Mouse (Mus musculus): ENCODE measurements at regions not wholly inside any gene's neighbourhood (a gene's known extent, or its start where the extent isn't known, plus 50 kb on each side); places are given as distances from the start of the nearest gene placed in this dataset.

GRCm38 (mm10) chr17:48592457-48592856 lies 137.8 kb downstream of the Unc5cl start:
- H3K4me3 ChIP-seq (replicated peaks; ENCODE audit: low read depth, low read length), result no peak overlapping the region
- no peak overlapping the region for H3K4me2 ChIP-seq (ENCODE audit: low read length)
- H3K36me3 ChIP-seq (ENCODE audit: control insufficient read depth, insufficient read depth, low read length), result no peaks in the 10 kb centered on the region
- H3K9me3 ChIP-seq (ENCODE audit: control insufficient read depth, low read length), result no peaks in the 10 kb centered on the region; the same call in 1 of the 2 replicates
- no peak overlapping the region for H3K27ac ChIP-seq (replicated peaks; ENCODE audit: low read depth, low read length)
- ATAC-seq (ENCODE audit: low FRiP score, low TSS enrichment) (no peak), DNase-seq (no peak)
- H3K27me3 ChIP-seq (ENCODE audit: control insufficient read depth, insufficient read depth, low read length), result no peaks in the 10 kb centered on the region
- 57% methylated on average over 1 of the region's 1 CpGs for WGBS
- no peak overlapping the region for H3K9ac ChIP-seq (replicated peaks; ENCODE audit: low read length)
- H3K4me1 ChIP-seq (ENCODE audit: control insufficient read depth, insufficient read depth, low read length), result no peaks in the 10 kb centered on the region

GRCm38 (mm10) chr17:48595418-48595963 lies 140.8 kb downstream of the Unc5cl start:
- no peaks in the 10 kb centered on the region; the same call in 1 of the 2 replicates for H3K9me3 ChIP-seq (ENCODE audit: control insufficient read depth, low read length)
- H3K27ac ChIP-seq (replicated peaks; ENCODE audit: low read depth, low read length), result no peak overlapping the region
- H3K4me1 ChIP-seq (ENCODE audit: control insufficient read depth, insufficient read depth, low read length), result no peaks in the 10 kb centered on the region
- DNase-seq (no peak), ATAC-seq (ENCODE audit: low FRiP score, low TSS enrichment) (no peak)
- no peak overlapping the region for H3K4me3 ChIP-seq (replicated peaks; ENCODE audit: low read depth, low read length)
- no peaks in the 10 kb centered on the region for H3K27me3 ChIP-seq (ENCODE audit: control insufficient read depth, insufficient read depth, low read length)
- H3K36me3 ChIP-seq (ENCODE audit: control insufficient read depth, insufficient read depth, low read length), result no peaks in the 10 kb centered on the region
- H3K9ac ChIP-seq (replicated peaks; ENCODE audit: low read length), result no peak overlapping the region
- no peak overlapping the region for H3K4me2 ChIP-seq (ENCODE audit: low read length)
- 77% methylated on average over 10 of the region's 10 CpGs for WGBS

GRCm38 (mm10) chr17:48596406-48596805 lies 141.7 kb downstream of the Unc5cl start:
- H3K27me3 ChIP-seq (ENCODE audit: control insufficient read depth, insufficient read depth, low read length), result no peaks in the 10 kb centered on the region

GRCm38 (mm10) chr17:48597301-48597700 lies 142.6 kb downstream of the Unc5cl start:
- H3K9me3 ChIP-seq (ENCODE audit: control insufficient read depth, low read length), result no peaks in the 10 kb centered on the region; the same call in 1 of the 2 replicates
- H3K27ac ChIP-seq (replicated peaks; ENCODE audit: low read depth, low read length), result no peak overlapping the region
- H3K9ac ChIP-seq (replicated peaks; ENCODE audit: low read length), result no peak overlapping the region
- no peaks in the 10 kb centered on the region for H3K4me1 ChIP-seq (ENCODE audit: control insufficient read depth, insufficient read depth, low read length)
- ATAC-seq (ENCODE audit: low FRiP score, low TSS enrichment), result no peak
- H3K4me2 ChIP-seq (ENCODE audit: low read length), result no peak overlapping the region
- no peaks in the 10 kb centered on the region for H3K27me3 ChIP-seq (ENCODE audit: control insufficient read depth, insufficient read depth, low read length)
- WGBS, result 100% methylated on average over 1 of the region's 1 CpGs
- no peak overlapping the region for H3K4me3 ChIP-seq (replicated peaks; ENCODE audit: low read depth, low read length)
- H3K36me3 ChIP-seq (ENCODE audit: control insufficient read depth, insufficient read depth, low read length), result no peaks in the 10 kb centered on the region
- no peak for DNase-seq

More at GRCm38 (mm10) chr17:48596406-48596805, 141.7 kb downstream of the Unc5cl start:
- H3K4me3 ChIP-seq (replicated peaks; ENCODE audit: low read depth, low read length), result no peak overlapping the region
- DNase-seq (no peak), ATAC-seq (ENCODE audit: low FRiP score, low TSS enrichment) (no peak)
- H3K36me3 ChIP-seq (ENCODE audit: control insufficient read depth, insufficient read depth, low read length), result no peaks in the 10 kb centered on the region
- no peak overlapping the region for H3K4me2 ChIP-seq (ENCODE audit: low read length)
- no peaks in the 10 kb centered on the region; the same call in 1 of the 2 replicates for H3K9me3 ChIP-seq (ENCODE audit: control insufficient read depth, low read length)
- H3K27ac ChIP-seq (replicated peaks; ENCODE audit: low read depth, low read length), result no peak overlapping the region
- 82% methylated on average over 3 of the region's 3 CpGs for WGBS
- H3K4me1 ChIP-seq (ENCODE audit: control insufficient read depth, insufficient read depth, low read length), result no peaks in the 10 kb centered on the region
- no peak overlapping the region for H3K9ac ChIP-seq (replicated peaks; ENCODE audit: low read length)

GRCm38 (mm10) chr17:48598471-48599141 lies 143.9 kb downstream of the Unc5cl start:
- 90% methylated on average over 16 of the region's 16 CpGs for WGBS
- DNase-seq, result no peak

GRCm38 (mm10) chr17:48600176-48600575 lies 145.5 kb downstream of the Unc5cl start:
- Histone ChIP-seq H3K36me3 (ENCODE audit: control insufficient read depth, insufficient read depth, low read length) (no peaks in the 10 kb centered on the region), H3K27me3 (ENCODE audit: control insufficient read depth, insufficient read depth, low read length) (no peaks in the 10 kb centered on the region), H3K9ac (replicated peaks; ENCODE audit: low read length) (no peak overlapping the region), H3K4me1 (ENCODE audit: control insufficient read depth, insufficient read depth, low read length) (no peaks in the 10 kb centered on the region), H3K27ac (replicated peaks; ENCODE audit: low read depth, low read length) (no peak overlapping the region), H3K4me2 (ENCODE audit: low read length) (no peak overlapping the region), H3K9me3 (ENCODE audit: control insufficient read depth, low read length) (no peaks in the 10 kb centered on the region), H3K4me3 (replicated peaks; ENCODE audit: low read depth, low read length) (no peak overlapping the region)
- 72% methylated on average over 6 of the region's 6 CpGs for WGBS
- no peak for ATAC-seq (ENCODE audit: low FRiP score, low TSS enrichment)
- no peak for DNase-seq

More at GRCm38 (mm10) chr17:48598471-48599141, 143.9 kb downstream of the Unc5cl start:
- no peaks in the 10 kb centered on the region for H3K36me3 ChIP-seq (ENCODE audit: control insufficient read depth, insufficient read depth, low read length)
- H3K9ac ChIP-seq (replicated peaks; ENCODE audit: low read length), result no peak overlapping the region
- H3K4me1 ChIP-seq (ENCODE audit: control insufficient read depth, insufficient read depth, low read length), result no peaks in the 10 kb centered on the region
- no peak for ATAC-seq (ENCODE audit: low FRiP score, low TSS enrichment)
- H3K4me2 ChIP-seq (ENCODE audit: low read length), result no peak overlapping the region
- H3K27ac ChIP-seq (replicated peaks; ENCODE audit: low read depth, low read length), result no peak overlapping the region
- no peaks in the 10 kb centered on the region; the same call in 1 of the 2 replicates for H3K9me3 ChIP-seq (ENCODE audit: control insufficient read depth, low read length)
- no peak overlapping the region for H3K4me3 ChIP-seq (replicated peaks; ENCODE audit: low read depth, low read length)
- no peaks in the 10 kb centered on the region for H3K27me3 ChIP-seq (ENCODE audit: control insufficient read depth, insufficient read depth, low read length)

- 4% methylated on average over 6 of the region's 6 CpGs for WGBS
- no peak overlapping the region for H3K9ac ChIP-seq (replicated peaks; ENCODE audit: low read length)
- no peak overlapping the region for H3K4me2 ChIP-seq (ENCODE audit: low read length)
- H3K36me3 ChIP-seq (ENCODE audit: control insufficient read depth, insufficient read depth, low read length), result no peaks in the 10 kb centered on the region
- peak; percentile 86 for DNase-seq
- H3K27ac ChIP-seq (replicated peaks; ENCODE audit: low read depth, low read length), result no peak overlapping the region
- no peak overlapping the region for H3K4me3 ChIP-seq (replicated peaks; ENCODE audit: low read depth, low read length)
- no peaks in the 10 kb centered on the region for H3K9me3 ChIP-seq (ENCODE audit: control insufficient read depth, low read length)
- no peaks in the 10 kb centered on the region for H3K27me3 ChIP-seq (ENCODE audit: control insufficient read depth, insufficient read depth, low read length)
- no peaks in the 10 kb centered on the region for H3K4me1 ChIP-seq (ENCODE audit: control insufficient read depth, insufficient read depth, low read length)
- peak; percentile 68; the same call in 1 of the 2 replicates for ATAC-seq (ENCODE audit: low FRiP score, low TSS enrichment)
Observed at GRCm38 (mm10) chr17:48602554-48602953, 147.9 kb downstream of the Unc5cl start.

- no peak overlapping the region for H3K4me2 ChIP-seq (ENCODE audit: low read length)
- H3K27me3 ChIP-seq (ENCODE audit: control insufficient read depth, insufficient read depth, low read length), result no peaks in the 10 kb centered on the region
- no peak for ATAC-seq (ENCODE audit: low FRiP score, low TSS enrichment)
- no peak for DNase-seq
- no peaks in the 10 kb centered on the region for H3K36me3 ChIP-seq (ENCODE audit: control insufficient read depth, insufficient read depth, low read length)
- no peaks in the 10 kb centered on the region for H3K9me3 ChIP-seq (ENCODE audit: control insufficient read depth, low read length)
- H3K4me3 ChIP-seq (replicated peaks; ENCODE audit: low read depth, low read length), result no peak overlapping the region
- whole genome bisulfite sequencing, result 92% methylated on average over 4 of the region's 4 CpGs
- H3K27ac ChIP-seq (replicated peaks; ENCODE audit: low read depth, low read length), result no peak overlapping the region
- no peak overlapping the region for H3K9ac ChIP-seq (replicated peaks; ENCODE audit: low read length)
- H3K4me1 ChIP-seq (ENCODE audit: control insufficient read depth, insufficient read depth, low read length), result no peaks in the 10 kb centered on the region
Observed at GRCm38 (mm10) chr17:48606767-48607166, 152.1 kb downstream of the Unc5cl start.

GRCm38 (mm10) chr17:48608315-48608714 lies 153.6 kb downstream of the Unc5cl start:
- Histone ChIP-seq H3K4me1 (ENCODE audit: control insufficient read depth, insufficient read depth, low read length) (no peaks in the 10 kb centered on the region), H3K4me3 (replicated peaks; ENCODE audit: low read depth, low read length) (no peak overlapping the region), H3K9me3 (ENCODE audit: control insufficient read depth, low read length) (no peaks in the 10 kb centered on the region), H3K27ac (replicated peaks; ENCODE audit: low read depth, low read length) (no peak overlapping the region), H3K4me2 (ENCODE audit: low read length) (no peak overlapping the region), H3K9ac (replicated peaks; ENCODE audit: low read length) (no peak overlapping the region), H3K27me3 (ENCODE audit: control insufficient read depth, insufficient read depth, low read length) (no peaks in the 10 kb centered on the region), H3K36me3 (ENCODE audit: control insufficient read depth, insufficient read depth, low read length) (no peaks in the 10 kb centered on the region)
- WGBS, result 90% methylated on average over 3 of the region's 3 CpGs
- no peak for DNase-seq
- ATAC-seq (ENCODE audit: low FRiP score, low TSS enrichment), result no peak
